Mouse (Mus musculus) spleen, embryonic (tissue): ENCODE data around the gene Scoc.

Experiments
- CTCF ChIA-PET: fragments of 350-600 bp; sonication (Branson Sonifier 250); formaldehyde crosslinking; loops from one replicate; lab custom pipeline; 2022; lab: Charles Lee

Scoc gene

GRCm38 (mm10) chr8:83406836-83407235 is 51.4 kb downstream of the Scoc start:
- CTCF ChIA-PET = no interaction called here

- CTCF ChIA-PET = no interaction called here
Observed at GRCm38 (mm10) chr8:83405548-83405947, 52.6 kb downstream of the Scoc start.

- CTCF ChIA-PET = no interaction called here
Observed at GRCm38 (mm10) chr8:83397726-83398125, 60.5 kb downstream of the Scoc start.

- CTCF ChIA-PET = no interaction called here
Observed at GRCm38 (mm10) chr8:83396680-83397079, 61.5 kb downstream of the Scoc start.

GRCm38 (mm10) chr8:83394325-83394724 is 63.9 kb downstream of the Scoc start:
- CTCF ChIA-PET = no interaction called here

GRCm38 (mm10) chr8:83392521-83392920 is 65.7 kb downstream of the Scoc start:
- CTCF ChIA-PET = no interaction called here

GRCm38 (mm10) chr8:83390006-83390701 is 68.0 kb downstream of the Scoc start:
- CTCF ChIA-PET = no interaction called here

GRCm38 (mm10) chr8:83389316-83390005 is 68.7 kb downstream of the Scoc start, which contains the start of gene Clgn:
TSS of gene Clgn (plus strand) at chr8:83389867.
- CTCF ChIA-PET = no interaction called here

- CTCF ChIA-PET = no interaction called here
Observed at GRCm38 (mm10) chr8:83382850-83383249, 75.3 kb downstream of the Scoc start.

GRCm38 (mm10) chr8:83381016-83381415 is 77.2 kb downstream of the Scoc start:
- CTCF ChIA-PET = interaction anchor here (0.6 to 0.7 kb wide), 2 partner anchors 48 to 70 kb away, joined by 3 to 9 read pairs; no protein-coding TSS in a partner anchor

- CTCF ChIA-PET = no interaction called here
Observed at GRCm38 (mm10) chr8:83380141-83380540, 78.0 kb downstream of the Scoc start.
